Mouse (Mus musculus) right cerebral cortex, postnatal 36 days (tissue): Measurements from ENCODE around the gene BC030867.
A peak's percentile ranks its signal among the peaks of the same experiment; 100 is the strongest.

Experiments
- DNase-seq, 2 experiments: peaks; one replicate each; pipeline ENCODE4 v3.0.0; 2022; ENCODE audit warnings: low spot score in 2 of 2, mixed read lengths in 1 of 2

The BC030867 gene

GRCm38 (mm10) chr11:102290141-102290540 is 41.5 kb downstream of the BC030867 start:
- DNase-seq = no peak

- no peak for DNase-seq
These were observed 42.4 kb downstream of the BC030867 start for GRCm38 (mm10) chr11:102291051-102291535.

GRCm38 (mm10) chr11:102293971-102294370 is 45.3 kb downstream of the BC030867 start:
- no peak for DNase-seq

- DNase-seq = no peak
These were observed 45.7 kb downstream of the BC030867 start for GRCm38 (mm10) chr11:102294416-102294815.

- no peak for DNase-seq
These were observed 46.4 kb downstream of the BC030867 start for GRCm38 (mm10) chr11:102294887-102295597.

- no peak for DNase-seq
These were observed 47.2 kb downstream of the BC030867 start for GRCm38 (mm10) chr11:102295598-102296471.

- peak; percentile 97 to 98 for DNase-seq
These were observed 48.1 kb downstream of the BC030867 start, which contains the start of gene Atxn7l3 for GRCm38 (mm10) chr11:102296491-102297472. Gene Atxn7l3 (minus strand): TSS chr11:102296631.

- DNase-seq = peak in 1 of 2 experiments; percentile 36
These were observed 49.2 kb downstream of the BC030867 start for GRCm38 (mm10) chr11:102297577-102298556.

GRCm38 (mm10) chr11:102299839-102300238 is 51.2 kb downstream of the BC030867 start:
- DNase-seq = no peak

GRCm38 (mm10) chr11:102304141-102304540 is 55.5 kb downstream of the BC030867 start:
- no peak for DNase-seq

- DNase-seq = no peak
These were observed 56.7 kb downstream of the BC030867 start for GRCm38 (mm10) chr11:102305359-102305758.

GRCm38 (mm10) chr11:102308104-102308503 is 59.4 kb downstream of the BC030867 start:
- DNase-seq = no peak

GRCm38 (mm10) chr11:102308979-102309378 is 60.3 kb downstream of the BC030867 start:
- DNase-seq = peak; percentile 95

GRCm38 (mm10) chr11:102309821-102310617 is 61.3 kb downstream of the BC030867 start:
- DNase-seq = no peak

GRCm38 (mm10) chr11:102310768-102311695 is 62.4 kb downstream of the BC030867 start:
- DNase-seq = no peak

- no peak for DNase-seq
These were observed 63.3 kb downstream of the BC030867 start for GRCm38 (mm10) chr11:102311966-102312365.

- no peak for DNase-seq
These were observed 63.9 kb downstream of the BC030867 start for GRCm38 (mm10) chr11:102312586-102312985.

GRCm38 (mm10) chr11:102314321-102314720 is 65.6 kb downstream of the BC030867 start:
- no peak for DNase-seq
